Mouse (Mus musculus) bone marrow, adult 2 months (tissue): Measurements from ENCODE around the gene Rgs6.

Source experiments
- CTCF ChIP-seq: fragments of 200-500 bp; IDR thresholded peaks from 2 replicates; pipeline ENCODE4 v1.5.1; 2011; ENCODE audit warnings: low read length, control low read depth; ENCODE audit not compliant: control insufficient read depth, insufficient read depth
- POLR2A ChIP-seq: fragments of 200-500 bp; IDR thresholded peaks from 2 replicates; pipeline ENCODE4 v1.6.1; 2011; ENCODE audit warnings: low read depth, mild to moderate bottlenecking, control low read depth, low read length, borderline replicate concordance; ENCODE audit not compliant: control insufficient read depth

DNA sequence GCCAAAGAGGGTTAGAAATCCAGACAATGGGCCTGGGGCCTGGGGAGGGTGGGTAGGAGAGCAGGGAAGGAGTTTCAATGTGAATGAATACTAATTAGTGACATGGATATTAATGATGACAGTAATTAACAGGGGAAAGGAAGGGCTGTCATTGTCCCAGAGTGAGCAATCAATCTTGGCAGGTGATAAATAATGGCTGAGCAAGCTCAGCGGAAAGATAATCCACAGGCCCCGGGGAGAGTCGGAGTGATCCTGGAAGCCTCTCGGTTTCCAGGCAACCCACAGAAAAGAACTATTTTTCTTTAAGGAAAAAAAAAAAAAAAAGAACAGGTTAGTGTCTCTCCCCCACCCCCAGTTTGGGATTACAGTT, 456.5 kb downstream of the Rgs6 start:
- TF ChIP-seq CTCF (no peak), POLR2A (no peak)
